Mouse (Mus musculus): ENCODE data around the gene Olfr299. TPM values are rescaled to one million over a fixed set of nuclear protein-coding genes. Genes with fewer than 3 reads are reported as not detected.

The Olfr299 gene
- not detected for total RNA-seq (2021)
- long read RNA-seq, experiment 1 = 0 reads
- long read RNA-seq, experiment 2 = 0 reads

DNA sequence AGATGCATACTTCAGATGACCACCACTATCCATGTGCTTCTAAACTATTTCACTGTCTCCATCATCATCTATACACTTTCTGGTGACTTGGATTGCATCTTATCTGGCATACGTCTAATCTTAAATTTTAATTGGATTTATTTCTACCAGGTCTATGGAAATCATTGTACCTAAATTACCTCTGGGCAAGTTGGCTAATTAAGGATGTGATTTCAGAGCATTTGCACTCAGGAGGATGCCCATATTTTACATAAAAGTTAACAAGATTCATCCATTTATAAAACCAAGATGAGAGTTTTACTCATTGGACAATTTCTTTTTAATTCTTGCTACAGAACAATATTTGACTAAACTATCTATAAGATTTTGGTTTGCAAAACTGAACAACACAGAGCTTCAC lies at the start of gene Olfr299:
Olfr299 (plus strand) TSS at position 301 of the 400 bp plus-strand sequence.
- DNase-seq = no peak
- intact Hi-C loops (cut with DNase I) = no loop called here
- no peak within 1 kb of the TSS for H3K27ac ChIP-seq
- no peak for TF ChIP-seq CTCF (IDR thresholded peaks at IDR 0.05)
- no peak within 1 kb of the TSS for H3K4me3 ChIP-seq

- TF ChIP-seq CTCF (IDR thresholded peaks at IDR 0.05) = no peak
- no peak within 1 kb of the TSS for H3K4me3 ChIP-seq
- no peak for DNase-seq
- intact Hi-C loops (cut with DNase I) = no loop called here
- H3K27ac ChIP-seq = no peak within 1 kb of the TSS
These were observed 32.7 kb downstream of the Olfr299 start, which contains the start of gene Olfr298 for GRCm38 (mm10) chr7:86492384-86492783. TSS of gene Olfr298 (minus strand) at chr7:86492484.

Other genes with a start within 250 kb of the Olfr299 start
- gene Vmn2r76, start 213.6 kb upstream of the Olfr299 start, total RNA-seq (2021) = not detected
- not detected for gene Olfr310, start 182.7 kb upstream of the Olfr299 start, total RNA-seq (2021)
- gene Olfr309, start 146.2 kb upstream of the Olfr299 start, total RNA-seq (2021) = not detected
- not detected for gene Olfr308, start 134.3 kb upstream of the Olfr299 start, total RNA-seq (2021)
- not detected for gene Olfr307, start 122.3 kb upstream of the Olfr299 start, total RNA-seq (2021)
- gene Olfr305, start 93.0 kb upstream of the Olfr299 start, total RNA-seq (2021) = not detected
- gene Olfr304, start 73.3 kb upstream of the Olfr299 start, total RNA-seq (2021) = not detected
- not detected for gene Olfr303, start 62.1 kb upstream of the Olfr299 start, total RNA-seq (2021)
- not detected for gene Olfr301, start 56.1 kb upstream of the Olfr299 start, total RNA-seq (2021)
- not detected for gene Olfr298, start 32.6 kb downstream of the Olfr299 start, total RNA-seq (2021)
- gene Olfr297, start 60.0 kb downstream of the Olfr299 start, total RNA-seq (2021) = not detected
- not detected for gene Olfr295, start 123.9 kb downstream of the Olfr299 start, total RNA-seq (2021)
- gene Olfr294, start 156.7 kb downstream of the Olfr299 start, total RNA-seq (2021) = not detected
- gene Olfr293, start 189.1 kb downstream of the Olfr299 start, total RNA-seq (2021) = not detected
- not detected for gene Olfr292, start 228.4 kb downstream of the Olfr299 start, total RNA-seq (2021)